Comparison of ENCODE assay signal across 17 mouse cellular contexts in the genomic region with DNA sequence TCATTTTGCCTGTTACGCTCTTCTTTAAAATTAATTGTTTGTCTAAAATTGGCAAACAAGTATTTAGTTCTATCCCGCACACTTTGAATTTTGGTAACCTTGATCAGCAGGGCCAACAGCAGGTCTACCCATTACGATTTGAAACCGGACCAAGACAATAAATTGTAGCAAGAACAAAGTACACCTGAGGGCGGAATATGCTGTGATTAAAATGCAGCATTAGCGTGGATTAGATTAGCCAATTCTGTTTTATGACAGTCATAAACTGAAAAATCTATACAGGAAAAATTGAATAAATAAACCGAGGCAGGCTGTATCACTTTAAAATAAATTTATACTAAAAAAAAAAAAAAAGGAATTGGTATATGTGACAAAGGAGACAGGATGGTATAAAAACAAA.
"Had no signal": no experiment of that assay in that cellular context is flagged by ENCODE, and none has a peak within 500 bp of the region (broad histone marks: within the 10 kb centered on the region; RNA-seq: fewer than 3 reads in every experiment).

No protein-coding gene starts in this region.

- H3K9ac ChIP-seq: neural tube, embryonic 12.5 days; neural tube, embryonic 13.5 days; neural tube, embryonic 15.5 days; stomach, embryonic 15.5 days had no signal

- H3K36me3 ChIP-seq: neural tube, embryonic 12.5 days; neural tube, embryonic 13.5 days; neural tube, embryonic 15.5 days; stomach, embryonic 15.5 days had no signal

- DNase-seq: retina, postnatal 1 day; right cerebral cortex, adult 18-20 months; right cerebral cortex, postnatal 14 days; right cerebral cortex, postnatal 25 days; right cerebral cortex, postnatal 4 days; spleen, adult 18-20 months; thymus, adult 18-20 months; thymus, adult 2 months; thymus, postnatal 14 days; thymus, postnatal 25 days; thymus, postnatal 36 days; thymus, postnatal 4 days had no signal

- H3K4me3 ChIP-seq: neural tube, embryonic 12.5 days; neural tube, embryonic 13.5 days; neural tube, embryonic 15.5 days; stomach, embryonic 15.5 days had no signal

- H3K27ac ChIP-seq: neural tube, embryonic 12.5 days; neural tube, embryonic 13.5 days; neural tube, embryonic 15.5 days; stomach, embryonic 15.5 days; stomach, postnatal 0 days had no signal

- H3K4me2 ChIP-seq: neural tube, embryonic 12.5 days; neural tube, embryonic 13.5 days; neural tube, embryonic 15.5 days; stomach, embryonic 15.5 days had no signal

- H3K9me3 ChIP-seq: neural tube, embryonic 12.5 days; neural tube, embryonic 13.5 days; neural tube, embryonic 15.5 days; stomach, embryonic 15.5 days had no signal

- H3K4me1 ChIP-seq: neural tube, embryonic 12.5 days; neural tube, embryonic 13.5 days; neural tube, embryonic 15.5 days; stomach, embryonic 15.5 days had no signal

- H3K27me3 ChIP-seq: neural tube, embryonic 12.5 days; neural tube, embryonic 13.5 days; neural tube, embryonic 15.5 days; stomach, embryonic 15.5 days had no signal
